Mouse (Mus musculus) thymus, adult 2 months (tissue): ENCODE data around the gene Ppard.

Experiments
- CTCF ChIP-seq: fragments of 200-500 bp; IDR thresholded peaks from 2 replicates; pipeline ENCODE4 v1.5.1; 2012; ENCODE audit warnings: mild to moderate bottlenecking, control low read depth, low read length, moderate library complexity, borderline replicate concordance; ENCODE audit not compliant: control insufficient read depth, poor library complexity, insufficient read depth; ENCODE audit errors: extremely low read depth
- POLR2A ChIP-seq: fragments of 200-500 bp; IDR thresholded peaks from 2 replicates; pipeline ENCODE4 v1.6.1; 2012; ENCODE audit warnings: mild to moderate bottlenecking, low read length, control low read depth, moderate library complexity; ENCODE audit not compliant: control insufficient read depth, poor library complexity, insufficient read depth; ENCODE audit errors: extremely low read depth

DNA sequence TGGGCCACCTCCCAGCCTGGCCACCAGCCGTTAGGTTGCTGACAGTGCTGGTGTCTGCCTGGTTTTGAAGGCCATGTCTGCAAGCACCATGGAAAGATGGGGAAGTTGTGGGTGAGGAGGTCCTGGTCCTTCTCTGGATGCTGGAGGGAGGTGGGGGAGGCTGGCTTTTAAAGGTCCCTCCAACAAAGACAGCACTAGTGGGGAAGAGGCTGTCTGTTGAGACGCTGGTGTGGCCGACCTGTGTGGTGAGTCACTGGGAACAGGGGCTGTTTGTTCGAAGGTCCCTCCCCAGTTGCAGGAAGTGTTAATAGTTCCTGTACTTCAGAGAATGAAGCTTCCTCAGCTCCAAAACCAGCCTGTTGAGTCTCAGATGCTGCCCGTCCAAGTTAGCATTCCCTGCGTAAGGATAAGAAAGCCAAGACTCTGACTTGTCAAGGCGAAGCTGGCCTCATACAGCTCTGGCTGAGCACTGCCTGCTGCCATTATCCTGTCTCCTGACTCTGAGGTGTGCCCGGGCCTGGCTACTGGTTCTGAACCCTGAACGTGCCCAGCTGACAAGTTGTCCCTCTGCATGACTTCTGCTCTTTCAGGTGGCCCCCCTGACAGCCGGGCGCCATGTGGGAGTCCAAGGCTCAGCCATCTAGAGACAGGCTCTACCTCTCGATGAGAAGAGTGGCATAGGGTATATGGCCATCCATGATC lies 19.2 kb downstream of the Ppard start:
- TF ChIP-seq POLR2A: no peak
- no peak for TF ChIP-seq CTCF
